Mouse (Mus musculus): ENCODE results near the gene Grtp1. TPM values are rescaled to one million over a fixed set of nuclear protein-coding genes. Genes with fewer than 3 reads are reported as not detected.

The Grtp1 gene
- 2.0 and 4.0 TPM in 2 replicates for polyA plus RNA-seq (2012; ENCODE audit: insufficient read depth, insufficient read length, missing spikeins)

DNA sequence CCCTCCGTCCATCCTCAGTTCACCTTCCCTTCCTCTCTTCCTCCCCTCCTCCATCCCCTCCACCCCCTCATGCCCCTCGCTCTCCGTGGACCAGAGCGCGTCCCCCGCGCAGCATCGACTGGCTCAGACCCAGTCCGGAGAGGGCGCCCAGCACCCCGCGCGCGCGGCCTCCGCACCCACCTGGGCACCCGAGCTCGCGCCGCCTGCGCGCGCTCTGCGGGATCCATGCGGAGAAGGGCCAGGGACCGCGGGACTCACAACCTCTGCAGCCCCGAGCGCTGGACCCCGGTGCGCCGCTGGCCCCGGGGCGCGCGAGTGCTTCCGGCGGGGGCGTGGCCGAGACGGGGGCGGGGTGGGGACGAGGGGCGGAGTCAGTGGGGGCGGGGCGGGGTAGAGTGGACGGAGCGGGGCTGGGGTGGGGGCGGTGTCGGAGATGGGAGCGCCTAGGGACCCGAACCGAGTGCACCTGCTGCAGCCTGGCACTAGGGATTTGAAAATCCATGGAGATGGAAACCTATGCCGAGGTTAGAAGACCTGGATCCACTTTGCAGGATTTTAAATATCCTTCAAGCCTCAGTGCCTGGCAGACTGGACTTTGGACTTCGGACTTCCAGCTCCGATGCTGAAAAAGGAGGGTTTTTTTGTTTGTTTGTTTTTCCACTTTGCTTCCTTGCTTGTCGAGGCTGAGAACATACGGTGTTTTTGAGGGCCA is at the start of gene Grtp1:
Gene Grtp1, minus strand, starts transcription at position 320 of the 712 bp plus-strand sequence.
- Histone ChIP-seq H3K4me3 (ENCODE audit: insufficient read depth, low read length) (peak within 1 kb of the TSS; percentile 75), H3K4me1 (ENCODE audit: control insufficient read depth, insufficient read depth, low read length) (peaks cover 21% of the 10 kb centered on the region), H3K27ac (ENCODE audit: insufficient read depth, low read depth, low read length) (no peak within 1 kb of the TSS)
- TF ChIP-seq POLR2A (IDR thresholded peaks at IDR 0.05; ENCODE audit: borderline replicate concordance, low read depth, low read length): no peak
- no peak for TF ChIP-seq CTCF (IDR thresholded peaks at IDR 0.05; ENCODE audit: low read depth, low read length)

DNA sequence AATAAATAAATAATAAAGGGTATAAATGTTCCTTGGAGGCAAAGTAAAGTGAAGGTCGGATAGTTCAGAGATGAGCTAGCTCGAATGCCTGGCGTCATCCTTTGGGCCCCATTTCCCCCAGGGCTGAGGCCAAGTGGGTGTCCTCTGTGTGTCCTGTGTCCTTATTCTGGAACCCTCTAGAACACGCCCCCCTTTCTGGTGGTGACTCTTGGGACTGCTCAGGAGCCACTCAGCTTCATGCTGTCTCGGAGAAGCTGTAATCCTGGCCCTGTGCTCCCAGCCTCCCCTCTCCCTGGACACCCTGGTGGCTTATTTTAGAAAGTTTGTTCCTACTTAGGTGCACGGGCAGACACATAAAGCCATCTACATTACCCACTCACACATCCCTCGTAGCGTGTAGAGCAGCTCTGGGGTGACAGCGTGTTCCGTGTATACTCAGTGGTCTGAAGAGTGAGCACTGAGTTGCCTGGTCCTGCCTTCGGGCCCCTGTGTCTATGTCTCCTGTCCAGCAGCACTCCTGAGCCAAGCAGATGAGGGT is 44.0 kb upstream of the Grtp1 start:
- no peak overlapping the region for H3K27ac ChIP-seq (ENCODE audit: insufficient read depth, low read depth, low read length)
- no peaks in the 10 kb centered on the region for H3K4me1 ChIP-seq (ENCODE audit: control insufficient read depth, insufficient read depth, low read length)
- H3K4me3 ChIP-seq (ENCODE audit: insufficient read depth, low read length): no peak overlapping the region
- TF ChIP-seq POLR2A (IDR thresholded peaks at IDR 0.05; ENCODE audit: borderline replicate concordance, low read depth, low read length) (no peak), CTCF (IDR thresholded peaks at IDR 0.05; ENCODE audit: low read depth, low read length) (no peak)

DNA sequence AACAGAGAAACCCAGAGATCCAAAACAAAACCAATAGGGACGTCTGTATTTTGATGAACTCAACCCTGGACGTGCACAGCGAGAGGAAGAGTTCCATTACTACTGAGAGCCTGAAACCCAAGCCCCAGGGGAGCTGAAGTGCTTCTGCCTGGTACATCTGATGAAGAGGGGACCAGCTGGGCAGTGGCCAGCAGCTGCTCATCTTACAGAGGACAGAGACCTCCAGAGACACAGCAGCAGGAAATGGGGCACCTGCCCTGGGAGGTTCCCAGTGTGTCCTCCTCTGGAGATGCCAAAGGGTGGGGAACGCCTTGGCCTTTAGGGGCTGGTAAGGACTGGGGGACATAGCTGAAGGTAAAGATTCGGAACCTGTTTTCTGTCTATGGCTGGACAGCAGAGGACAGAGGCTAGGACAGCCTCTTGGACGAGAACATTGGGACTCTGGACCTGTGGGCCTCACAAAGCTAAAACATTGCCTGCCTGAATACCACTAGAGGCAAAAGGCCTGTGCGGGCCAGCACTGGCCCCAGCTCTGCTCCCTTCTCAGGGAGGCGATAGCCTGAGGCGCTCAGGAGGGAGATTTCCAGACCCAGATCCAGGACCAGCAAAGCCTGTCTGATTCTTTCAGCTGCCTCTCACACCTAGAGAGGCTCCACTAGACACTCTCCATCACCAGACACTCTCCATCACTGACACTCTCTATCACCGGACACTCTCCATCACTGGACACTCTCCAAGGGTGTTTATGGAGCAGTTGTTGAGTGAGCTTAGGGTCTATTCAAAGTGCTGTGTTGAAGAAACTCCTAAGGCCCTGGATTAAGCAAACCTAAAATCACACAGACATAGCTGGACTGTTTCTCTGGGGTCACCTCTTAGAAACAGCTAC is 42.8 kb upstream of the Grtp1 start:
- no peak for TF ChIP-seq CTCF (IDR thresholded peaks at IDR 0.05; ENCODE audit: low read depth, low read length)
- no peak for TF ChIP-seq POLR2A (IDR thresholded peaks at IDR 0.05; ENCODE audit: borderline replicate concordance, low read depth, low read length)
- no peaks in the 10 kb centered on the region for H3K4me1 ChIP-seq (ENCODE audit: control insufficient read depth, insufficient read depth, low read length)
- H3K27ac ChIP-seq (ENCODE audit: insufficient read depth, low read depth, low read length): no peak overlapping the region
- no peak overlapping the region for H3K4me3 ChIP-seq (ENCODE audit: insufficient read depth, low read length)

DNA sequence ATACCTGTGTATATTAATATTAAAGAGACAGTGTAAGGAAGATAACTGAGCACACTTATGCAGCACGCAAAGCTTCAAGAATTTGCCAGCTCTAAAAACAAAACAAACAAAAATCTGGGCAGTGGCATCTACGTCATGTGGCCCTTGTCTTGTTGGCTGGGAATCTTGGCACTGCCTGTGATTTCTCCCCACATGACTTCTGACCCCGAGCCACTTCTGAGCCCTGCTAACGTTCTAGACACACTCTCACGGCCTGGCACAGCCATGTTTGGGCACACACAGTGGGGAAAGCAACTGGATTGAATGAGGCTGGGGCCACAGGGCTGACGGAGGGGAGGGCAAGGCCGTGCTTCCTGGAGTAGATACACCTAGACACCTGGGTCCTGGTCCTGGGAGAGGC is 40.3 kb upstream of the Grtp1 start:
- no peak for TF ChIP-seq CTCF (IDR thresholded peaks at IDR 0.05; ENCODE audit: low read depth, low read length)
- TF ChIP-seq POLR2A (IDR thresholded peaks at IDR 0.05; ENCODE audit: borderline replicate concordance, low read depth, low read length): no peak
- Histone ChIP-seq H3K4me3 (ENCODE audit: insufficient read depth, low read length) (no peak overlapping the region), H3K27ac (ENCODE audit: insufficient read depth, low read depth, low read length) (no peak overlapping the region), H3K4me1 (ENCODE audit: control insufficient read depth, insufficient read depth, low read length) (no peaks in the 10 kb centered on the region)

DNA sequence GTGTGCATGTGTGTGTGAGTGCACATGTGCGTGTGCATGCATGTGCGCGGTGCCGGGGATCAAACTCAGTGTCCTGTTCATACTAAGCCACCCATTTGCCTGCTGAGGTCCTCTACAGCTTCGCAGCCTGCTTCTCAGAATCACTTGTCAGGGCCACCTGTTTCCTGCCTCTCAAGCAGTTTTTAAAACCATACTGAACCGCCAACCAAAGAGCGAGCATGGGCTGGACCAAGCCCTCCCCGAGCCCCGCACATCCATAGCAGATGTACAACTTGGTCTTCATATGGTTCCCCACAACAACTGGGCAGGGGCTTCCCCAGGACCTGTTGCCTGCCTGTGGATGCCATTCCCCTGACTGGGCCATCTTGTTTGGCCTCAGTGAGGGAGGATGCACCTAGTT is 39.6 kb upstream of the Grtp1 start:
- no peaks in the 10 kb centered on the region for H3K4me1 ChIP-seq (ENCODE audit: control insufficient read depth, insufficient read depth, low read length)
- no peak overlapping the region for H3K4me3 ChIP-seq (ENCODE audit: insufficient read depth, low read length)
- TF ChIP-seq POLR2A (IDR thresholded peaks at IDR 0.05; ENCODE audit: borderline replicate concordance, low read depth, low read length): no peak
- no peak for TF ChIP-seq CTCF (IDR thresholded peaks at IDR 0.05; ENCODE audit: low read depth, low read length)
- H3K27ac ChIP-seq (ENCODE audit: insufficient read depth, low read depth, low read length): no peak overlapping the region

DNA sequence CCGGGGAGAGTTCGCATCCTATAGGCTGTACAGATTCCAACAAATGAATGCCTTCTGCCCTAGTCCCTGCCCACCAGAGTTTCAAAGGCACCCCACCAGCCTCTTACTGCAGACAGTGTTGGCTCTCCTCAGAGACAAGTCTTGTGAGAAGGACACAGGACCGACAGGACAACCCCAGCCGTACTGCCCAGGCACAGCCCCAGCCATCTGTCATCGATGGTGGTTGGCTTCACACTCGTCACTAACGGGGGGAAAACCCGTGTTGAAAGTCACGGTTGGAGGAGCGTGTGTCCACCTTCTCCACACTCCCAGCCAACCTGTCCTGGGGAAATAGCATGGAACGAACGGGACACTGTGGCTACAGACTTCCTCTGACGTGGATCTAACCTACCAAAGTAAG is 34.4 kb upstream of the Grtp1 start:
- TF ChIP-seq CTCF (IDR thresholded peaks at IDR 0.05; ENCODE audit: low read depth, low read length) (no peak), POLR2A (IDR thresholded peaks at IDR 0.05; ENCODE audit: borderline replicate concordance, low read depth, low read length) (no peak)
- H3K27ac ChIP-seq (ENCODE audit: insufficient read depth, low read depth, low read length): no peak overlapping the region
- no peaks in the 10 kb centered on the region for H3K4me1 ChIP-seq (ENCODE audit: control insufficient read depth, insufficient read depth, low read length)
- no peak overlapping the region for H3K4me3 ChIP-seq (ENCODE audit: insufficient read depth, low read length)

DNA sequence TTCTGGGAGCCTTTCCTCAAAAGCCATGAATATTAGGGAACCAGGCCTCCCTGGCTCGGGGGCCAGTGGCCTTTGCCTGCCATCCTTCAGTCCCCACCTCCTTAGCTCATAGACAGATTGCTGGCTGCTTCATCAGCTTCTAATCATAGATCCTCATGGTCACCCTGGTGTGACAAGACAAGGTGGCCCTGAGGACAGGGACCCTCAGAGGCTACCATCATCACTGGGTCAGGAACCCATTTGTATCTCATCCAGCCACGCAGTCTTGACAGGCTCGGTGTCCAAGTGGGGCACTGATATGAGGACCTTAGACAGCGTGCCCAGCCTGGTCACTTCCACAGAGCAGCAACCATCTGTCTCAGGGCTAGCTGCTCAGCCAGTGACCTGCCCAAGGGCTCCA is 30.1 kb upstream of the Grtp1 start:
- no peak for TF ChIP-seq POLR2A (IDR thresholded peaks at IDR 0.05; ENCODE audit: borderline replicate concordance, low read depth, low read length)
- no peak for TF ChIP-seq CTCF (IDR thresholded peaks at IDR 0.05; ENCODE audit: low read depth, low read length)
- no peak overlapping the region for H3K4me3 ChIP-seq (ENCODE audit: insufficient read depth, low read length)
- H3K27ac ChIP-seq (ENCODE audit: insufficient read depth, low read depth, low read length): no peak overlapping the region
- H3K4me1 ChIP-seq (ENCODE audit: control insufficient read depth, insufficient read depth, low read length): peaks cover 3% of the 10 kb centered on the region; the same call in 1 of the 2 replicates

DNA sequence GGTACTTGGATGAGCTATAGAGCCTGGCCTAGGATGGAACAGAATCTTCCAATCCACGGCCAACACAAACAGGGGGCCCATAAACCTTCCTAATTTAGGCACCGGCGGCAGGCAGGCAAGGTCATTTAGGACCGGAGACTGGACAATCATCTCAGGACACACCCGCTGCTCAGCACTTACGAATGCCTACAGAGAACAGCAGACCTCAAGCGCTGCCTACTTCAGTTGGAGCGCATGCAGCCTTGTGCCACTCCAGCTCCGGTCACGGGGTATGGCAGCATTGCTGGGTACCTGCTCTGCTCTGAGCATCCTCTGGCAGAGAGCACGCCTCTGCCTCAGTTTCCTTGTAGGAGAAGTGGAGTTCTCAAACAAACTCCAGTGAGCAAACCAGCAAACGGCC is 29.4 kb upstream of the Grtp1 start:
- Histone ChIP-seq H3K4me3 (ENCODE audit: insufficient read depth, low read length) (no peak overlapping the region), H3K4me1 (ENCODE audit: control insufficient read depth, insufficient read depth, low read length) (peaks cover 3% of the 10 kb centered on the region; the same call in 1 of the 2 replicates), H3K27ac (ENCODE audit: insufficient read depth, low read depth, low read length) (no peak overlapping the region)
- TF ChIP-seq CTCF (IDR thresholded peaks at IDR 0.05; ENCODE audit: low read depth, low read length) (no peak), POLR2A (IDR thresholded peaks at IDR 0.05; ENCODE audit: borderline replicate concordance, low read depth, low read length) (no peak)

DNA sequence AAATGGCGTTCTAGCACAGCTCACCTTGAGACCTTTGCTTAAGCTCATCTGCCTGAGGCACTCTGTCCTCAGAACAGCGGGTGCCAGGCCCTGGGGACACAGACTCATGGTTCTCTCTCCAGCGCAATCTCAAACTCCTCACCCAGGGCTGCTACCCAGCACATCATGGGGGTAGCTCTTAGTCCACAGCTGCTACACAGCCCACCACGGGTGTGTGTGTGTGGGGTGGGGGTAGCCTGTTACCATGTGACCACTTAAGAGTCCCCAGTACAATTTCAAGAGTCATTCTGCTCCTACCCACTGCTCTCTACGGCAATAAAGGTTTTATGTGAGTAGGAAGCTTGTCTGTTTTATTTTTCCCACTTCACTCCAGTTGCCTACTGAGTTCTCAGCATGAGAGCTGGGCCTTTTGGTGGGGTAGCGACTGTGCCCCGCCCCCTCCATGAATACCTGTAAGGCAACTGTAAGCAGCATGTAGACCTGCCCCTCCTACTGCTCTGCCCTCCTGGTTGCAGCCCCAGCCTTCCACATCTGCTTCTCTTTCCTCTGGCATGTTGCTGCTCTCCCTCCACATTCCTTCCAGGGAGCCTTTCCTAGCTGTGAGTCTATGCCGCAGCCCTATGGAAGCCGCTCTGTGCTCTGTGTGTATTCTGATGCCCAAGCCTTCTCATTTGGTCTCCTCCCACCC is 28.6 kb upstream of the Grtp1 start:
- Histone ChIP-seq H3K4me3 (ENCODE audit: insufficient read depth, low read length) (no peak overlapping the region), H3K4me1 (ENCODE audit: control insufficient read depth, insufficient read depth, low read length) (peaks cover 3% of the 10 kb centered on the region; the same call in 1 of the 2 replicates), H3K27ac (ENCODE audit: insufficient read depth, low read depth, low read length) (no peak overlapping the region)
- TF ChIP-seq POLR2A (IDR thresholded peaks at IDR 0.05; ENCODE audit: borderline replicate concordance, low read depth, low read length) (no peak), CTCF (IDR thresholded peaks at IDR 0.05; ENCODE audit: low read depth, low read length) (no peak)

Data from bone marrow macrophage, adult 2 months (primary cell).